Mouse (Mus musculus): ENCODE measurements around the gene Fibcd1. TPM values are rescaled to one million over a fixed set of nuclear protein-coding genes. Genes with fewer than 3 reads are reported as not detected.
A peak's percentile ranks its signal among the peaks of the same experiment; 100 is the strongest.

The Fibcd1 gene
- polyA plus RNA-seq, 2 experiments, result 0.01 TPM; not detected in 1

- H3K36me3 ChIP-seq (replicated peaks; ENCODE audit: control insufficient read depth, insufficient read depth, low read depth), result no peaks in the 10 kb centered on the region
- no peaks in the 10 kb centered on the region for H3K27me3 ChIP-seq (ENCODE audit: control insufficient read depth, insufficient read depth, low read length)
- TF ChIP-seq EP300 (IDR thresholded peaks at IDR 0.05; ENCODE audit: low read depth) (no peak), CTCF (IDR thresholded peaks at IDR 0.05; ENCODE audit: low read depth) (no peak)
- H3K4me3 ChIP-seq (ENCODE audit: insufficient read depth in 1 of 2, low read depth in 2 of 2, low read length in 2 of 2), result no peak overlapping the region
- peak overlapping the region; percentile 13; the same call in 1 of the 2 replicates for H3K4me2 ChIP-seq (ENCODE audit: low read depth)
- ATAC-seq (ENCODE audit: insufficient read depth) (0 out of 2 replicates have a peak, but pooled peaks have one; percentile 39), DNase-seq (ENCODE audit: low read depth in 3 of 3, low spot score in 3 of 3) (peak in 1 of 3 experiments; percentile 33)
- H3K27ac ChIP-seq, result no peak overlapping the region
- 18% methylated on average over 7 of the region's 7 CpGs for WGBS (ENCODE audit: insufficient replicate concordance)
- H3K4me1 ChIP-seq (replicated peaks; ENCODE audit: control insufficient read depth in 2 of 2, insufficient read depth in 2 of 2, low read length in 1 of 2), result peaks cover 5 to 23% of the 10 kb centered on the region in 2 experiments
- H3K9me3 ChIP-seq (ENCODE audit: control insufficient read depth, low read length), result no peaks in the 10 kb centered on the region
- no peak overlapping the region for H3K9ac ChIP-seq (replicated peaks)
These were observed 74.9 kb downstream of the Fibcd1 start for GRCm38 (mm10) chr2:31770781-31771441.

- WGBS (ENCODE audit: insufficient replicate concordance), result 28% methylated on average over 6 of the region's 6 CpGs
- TF ChIP-seq CTCF (IDR thresholded peaks at IDR 0.05; ENCODE audit: low read depth) (no peak), EP300 (IDR thresholded peaks at IDR 0.05; ENCODE audit: low read depth) (no peak)
- Histone ChIP-seq H3K4me2 (ENCODE audit: low read depth) (no peak overlapping the region), H3K36me3 (replicated peaks; ENCODE audit: control insufficient read depth, insufficient read depth, low read depth) (no peaks in the 10 kb centered on the region), H3K4me3 (ENCODE audit: insufficient read depth in 1 of 2, low read depth in 2 of 2, low read length in 2 of 2) (no peak overlapping the region), H3K9me3 (ENCODE audit: control insufficient read depth, low read length) (no peaks in the 10 kb centered on the region), H3K4me1 (replicated peaks; ENCODE audit: control insufficient read depth in 2 of 2, insufficient read depth in 2 of 2, low read length in 1 of 2) (peaks cover 5 to 30% of the 10 kb centered on the region in 2 experiments), H3K9ac (replicated peaks) (no peak overlapping the region), H3K27me3 (ENCODE audit: control insufficient read depth, insufficient read depth, low read length) (no peaks in the 10 kb centered on the region), H3K27ac (no peak overlapping the region)
- DNase-seq (ENCODE audit: low read depth in 3 of 3, low spot score in 3 of 3) (no peak), ATAC-seq (ENCODE audit: insufficient read depth) (no peak)
These were observed 76.1 kb downstream of the Fibcd1 start for GRCm38 (mm10) chr2:31769631-31770111.

GRCm38 (mm10) chr2:31769115-31769514 lies 76.7 kb downstream of the Fibcd1 start:
- 20% methylated on average over 4 of the region's 4 CpGs for WGBS (ENCODE audit: insufficient replicate concordance)
- Histone ChIP-seq H3K4me2 (ENCODE audit: low read depth) (peak overlapping the region; percentile 15; the same call in 1 of the 2 replicates), H3K4me3 (ENCODE audit: insufficient read depth in 1 of 2, low read depth in 2 of 2, low read length in 2 of 2) (no peak overlapping the region), H3K4me1 (replicated peaks; ENCODE audit: control insufficient read depth in 2 of 2, insufficient read depth in 2 of 2, low read length in 1 of 2) (peaks cover 5 to 30% of the 10 kb centered on the region in 2 experiments), H3K36me3 (replicated peaks; ENCODE audit: control insufficient read depth, insufficient read depth, low read depth) (no peaks in the 10 kb centered on the region), H3K9me3 (ENCODE audit: control insufficient read depth, low read length) (no peaks in the 10 kb centered on the region), H3K27me3 (ENCODE audit: control insufficient read depth, insufficient read depth, low read length) (no peaks in the 10 kb centered on the region), H3K9ac (replicated peaks) (no peak overlapping the region), H3K27ac (no peak overlapping the region)
- ATAC-seq (ENCODE audit: insufficient read depth) (no peak), DNase-seq (ENCODE audit: low read depth in 3 of 3, low spot score in 3 of 3) (no peak)
- TF ChIP-seq CTCF (IDR thresholded peaks at IDR 0.05; ENCODE audit: low read depth) (no peak), EP300 (IDR thresholded peaks at IDR 0.05; ENCODE audit: low read depth) (no peak)

GRCm38 (mm10) chr2:31767815-31768214 lies 78.0 kb downstream of the Fibcd1 start:
- Histone ChIP-seq H3K4me3 (ENCODE audit: insufficient read depth in 1 of 2, low read depth in 2 of 2, low read length in 2 of 2) (no peak overlapping the region), H3K9me3 (ENCODE audit: control insufficient read depth, low read length) (no peaks in the 10 kb centered on the region), H3K27me3 (ENCODE audit: control insufficient read depth, insufficient read depth, low read length) (no peaks in the 10 kb centered on the region), H3K9ac (replicated peaks) (no peak overlapping the region), H3K4me1 (replicated peaks; ENCODE audit: control insufficient read depth in 2 of 2, insufficient read depth in 2 of 2, low read length in 1 of 2) (peaks cover 5 to 32% of the 10 kb centered on the region in 2 experiments), H3K36me3 (replicated peaks; ENCODE audit: control insufficient read depth, insufficient read depth, low read depth) (no peaks in the 10 kb centered on the region), H3K27ac (no peak overlapping the region), H3K4me2 (ENCODE audit: low read depth) (no peak overlapping the region)
- TF ChIP-seq CTCF (IDR thresholded peaks at IDR 0.05; ENCODE audit: low read depth) (no peak), EP300 (IDR thresholded peaks at IDR 0.05; ENCODE audit: low read depth) (no peak)
- no peak for DNase-seq (ENCODE audit: low read depth in 3 of 3, low spot score in 3 of 3)
- 60% methylated on average over 4 of the region's 4 CpGs for WGBS (ENCODE audit: insufficient replicate concordance)
- no peak for ATAC-seq (ENCODE audit: insufficient read depth)

GRCm38 (mm10) chr2:31767104-31767503 lies 78.7 kb downstream of the Fibcd1 start:
- TF ChIP-seq CTCF (IDR thresholded peaks at IDR 0.05; ENCODE audit: low read depth) (no peak), EP300 (IDR thresholded peaks at IDR 0.05; ENCODE audit: low read depth) (no peak)
- H3K27ac ChIP-seq, result no peak overlapping the region
- H3K9me3 ChIP-seq (ENCODE audit: control insufficient read depth, low read length), result no peaks in the 10 kb centered on the region
- H3K4me3 ChIP-seq (ENCODE audit: insufficient read depth in 1 of 2, low read depth in 2 of 2, low read length in 2 of 2), result no peak overlapping the region
- ATAC-seq (ENCODE audit: insufficient read depth), result no peak
- 78% methylated on average over 6 of the region's 6 CpGs for WGBS (ENCODE audit: insufficient replicate concordance)
- H3K27me3 ChIP-seq (ENCODE audit: control insufficient read depth, insufficient read depth, low read length), result no peaks in the 10 kb centered on the region
- H3K4me2 ChIP-seq (ENCODE audit: low read depth), result no peak overlapping the region
- DNase-seq (ENCODE audit: low read depth in 3 of 3, low spot score in 3 of 3), result no peak
- no peaks in the 10 kb centered on the region for H3K36me3 ChIP-seq (replicated peaks; ENCODE audit: control insufficient read depth, insufficient read depth, low read depth)
- H3K9ac ChIP-seq (replicated peaks), result no peak overlapping the region
- peaks cover 7 to 37% of the 10 kb centered on the region in 2 experiments for H3K4me1 ChIP-seq (replicated peaks; ENCODE audit: control insufficient read depth in 2 of 2, insufficient read depth in 2 of 2, low read length in 1 of 2)

Other genes with a start within 250 kb of the Fibcd1 start
- not detected in 2 replicates for gene Prdm12, start 206.0 kb downstream of the Fibcd1 start, polyA plus RNA-seq (2012; rRNA removed)
- gene Prdm12, start 206.0 kb downstream of the Fibcd1 start, polyA plus RNA-seq (2014; fragmentation: Nextera tagmentation; extraction: Ambion mirVana), result not detected in 2 replicates
- gene Exosc2, start 175.3 kb downstream of the Fibcd1 start, polyA plus RNA-seq (2012; rRNA removed), result 17.5 and 25.3 TPM in 2 replicates
- 26.9 and 27.2 TPM in 2 replicates for gene Exosc2, start 175.3 kb downstream of the Fibcd1 start, polyA plus RNA-seq (2014; fragmentation: Nextera tagmentation; extraction: Ambion mirVana)
- gene Abl1, start 157.6 kb downstream of the Fibcd1 start, polyA plus RNA-seq (2012; rRNA removed), result 9.6 and 10.0 TPM in 2 replicates
- 4.8 and 6.9 TPM in 2 replicates for gene Abl1, start 157.6 kb downstream of the Fibcd1 start, polyA plus RNA-seq (2014; fragmentation: Nextera tagmentation; extraction: Ambion mirVana)
- gene Qrfp, start 35.4 kb downstream of the Fibcd1 start, polyA plus RNA-seq (2012; rRNA removed), result 0.01 TPM in 1 of 2 replicates, not detected in the other
- gene Qrfp, start 35.4 kb downstream of the Fibcd1 start, polyA plus RNA-seq (2014; fragmentation: Nextera tagmentation; extraction: Ambion mirVana), result not detected in 2 replicates
- 0.02 and 0.03 TPM in 2 replicates for gene Lamc3, start 41.3 kb upstream of the Fibcd1 start, polyA plus RNA-seq (2012; rRNA removed)
- gene Lamc3, start 41.3 kb upstream of the Fibcd1 start, polyA plus RNA-seq (2014; fragmentation: Nextera tagmentation; extraction: Ambion mirVana), result not detected in 2 replicates
- 1.1 and 1.3 TPM in 2 replicates for gene Aif1l, start 104.1 kb upstream of the Fibcd1 start, polyA plus RNA-seq (2012; rRNA removed)
- 1.5 and 2.2 TPM in 2 replicates for gene Aif1l, start 104.1 kb upstream of the Fibcd1 start, polyA plus RNA-seq (2014; fragmentation: Nextera tagmentation; extraction: Ambion mirVana)
- 12.4 and 13.5 TPM in 2 replicates for gene Nup214, start 128.4 kb upstream of the Fibcd1 start, polyA plus RNA-seq (2012; rRNA removed)
- gene Nup214, start 128.4 kb upstream of the Fibcd1 start, polyA plus RNA-seq (2014; fragmentation: Nextera tagmentation; extraction: Ambion mirVana), result 33.6 and 40.4 TPM in 2 replicates
- gene Fam78a, start 238.9 kb upstream of the Fibcd1 start, polyA plus RNA-seq (2012; rRNA removed), result 7.8 and 8.9 TPM in 2 replicates
- 9.8 and 12.5 TPM in 2 replicates for gene Fam78a, start 238.9 kb upstream of the Fibcd1 start, polyA plus RNA-seq (2014; fragmentation: Nextera tagmentation; extraction: Ambion mirVana)
- gene Plpp7, start 249.5 kb upstream of the Fibcd1 start, polyA plus RNA-seq (2012; rRNA removed), result 1.4 TPM in 2 replicates
- 1.1 and 1.4 TPM in 2 replicates for gene Plpp7, start 249.5 kb upstream of the Fibcd1 start, polyA plus RNA-seq (2014; fragmentation: Nextera tagmentation; extraction: Ambion mirVana)

Measured in liver, embryonic 14.5 days (tissue).